Mouse (Mus musculus) cortical plate, adult 2 months (tissue): ENCODE results near the gene 1700074P13Rik. TPM values are rescaled to one million over a fixed set of nuclear protein-coding genes. Genes with fewer than 3 reads are reported as not detected.
"Not testable (repeated sequence)": the region's sequence is repeated elsewhere in the genome, so short reads cannot be mapped to it uniquely, and the experiment has no call there.

ENCODE experiments used
- H3K27ac ChIP-seq: fragments of 200-500 bp; 2 replicates; pipeline ENCODE4 v1.5.1; 2012; ENCODE audit warnings: low read length, control low read depth, inconsistent platforms; ENCODE audit not compliant: insufficient read depth
- H3K4me1 ChIP-seq: fragments of 200-500 bp; 2 replicates; pipeline ENCODE4 v1.6.1; 2011; ENCODE audit warnings: low read length; ENCODE audit not compliant: control insufficient read depth, insufficient read depth
- H3K4me3 ChIP-seq: fragments of 200-500 bp; 2 replicates; pipeline ENCODE4 v1.5.1; 2011; ENCODE audit warnings: mild to moderate bottlenecking, low read length, control low read depth; ENCODE audit not compliant: insufficient read depth
- CTCF ChIP-seq: fragments of 200-500 bp; IDR thresholded peaks from 2 replicates; pipeline ENCODE4 v1.5.1; 2011; ENCODE audit warnings: mild to moderate bottlenecking, control low read depth, low read length; ENCODE audit not compliant: insufficient read depth; ENCODE audit errors: extremely low read depth
- POLR2A ChIP-seq: fragments of 200-500 bp; IDR thresholded peaks from 2 replicates; pipeline ENCODE4 v1.6.1; 2011; ENCODE audit warnings: mild to moderate bottlenecking, low read length, control low read depth; ENCODE audit not compliant: insufficient read depth; ENCODE audit errors: extremely low read depth
- polyA plus RNA-seq: library from polyadenylated mRNA; depleted of rRNA; stranded (reverse); fragments of >200 nt; gene quantifications from 2 replicates; pipeline ENCODE4 v1.2.3, GENCODE M21; 2012; rRNA removed

1700074P13Rik gene
- polyA plus RNA-seq = not detected in 2 replicates

- Histone ChIP-seq H3K4me1 (no peaks in the 10 kb centered on the region), H3K4me3 (no peak within 1 kb of the TSS), H3K27ac (no peak within 1 kb of the TSS)
- TF ChIP-seq POLR2A = no peak
- TF ChIP-seq CTCF = no peak
These were observed at the start of gene 1700074P13Rik for GRCm38 (mm10) chr6:40940457-40940856. Gene 1700074P13Rik, minus strand, starts transcription at chr6:40940557.

- not testable (repeated sequence) for H3K4me1 ChIP-seq, H3K27ac ChIP-seq, H3K4me3 ChIP-seq
These were observed 24.1 kb upstream of the 1700074P13Rik start, which contains the start of gene 1810009J06Rik for GRCm38 (mm10) chr6:40964454-40964853. Gene 1810009J06Rik, plus strand, starts transcription at chr6:40964754.

- H3K27ac ChIP-seq = no peak overlapping the region
- TF ChIP-seq CTCF (no peak), POLR2A (no peak)
These were observed 13.4 kb upstream of the 1700074P13Rik start for GRCm38 (mm10) chr6:40953716-40954115.

GRCm38 (mm10) chr6:40951770-40952169 lies 11.4 kb upstream of the 1700074P13Rik start, which contains the start of gene Gm4744:
Gene Gm4744, minus strand, starts transcription at chr6:40951870.
- Histone ChIP-seq H3K4me1 (no peaks in the 10 kb centered on the region), H3K27ac (no peak within 1 kb of the TSS), H3K4me3 (no peak within 1 kb of the TSS)
- TF ChIP-seq CTCF = no peak
- TF ChIP-seq POLR2A = no peak

More at GRCm38 (mm10) chr6:40953716-40954115, 13.4 kb upstream of the 1700074P13Rik start:
- H3K4me1 ChIP-seq = no peaks in the 10 kb centered on the region
- no peak overlapping the region for H3K4me3 ChIP-seq

GRCm38 (mm10) chr6:40919954-40920353 lies 20.4 kb downstream of the 1700074P13Rik start:
- TF ChIP-seq POLR2A = no peak
- TF ChIP-seq CTCF = no peak
- Histone ChIP-seq H3K4me1 (no peaks in the 10 kb centered on the region), H3K4me3 (no peak overlapping the region), H3K27ac (no peak overlapping the region)

- no peak within 1 kb of the TSS for H3K27ac ChIP-seq
- H3K4me1 ChIP-seq = no peaks in the 10 kb centered on the region
- no peak within 1 kb of the TSS for H3K4me3 ChIP-seq
- no peak for TF ChIP-seq CTCF
- TF ChIP-seq POLR2A = no peak
These were observed 40.1 kb downstream of the 1700074P13Rik start, which contains the start of gene Prss58 for GRCm38 (mm10) chr6:40900287-40900686. Gene Prss58, minus strand, starts transcription at chr6:40900387.

GRCm38 (mm10) chr6:40894716-40895115 lies 45.6 kb downstream of the 1700074P13Rik start:
- TF ChIP-seq CTCF (no peak), POLR2A (no peak)
- Histone ChIP-seq H3K27ac (no peak overlapping the region), H3K4me3 (no peak overlapping the region), H3K4me1 (no peaks in the 10 kb centered on the region)

- no peak overlapping the region for H3K4me3 ChIP-seq
- H3K27ac ChIP-seq = no peak overlapping the region
- TF ChIP-seq POLR2A (no peak), CTCF (peak; percentile 44)
- no peaks in the 10 kb centered on the region for H3K4me1 ChIP-seq
These were observed 46.8 kb downstream of the 1700074P13Rik start for GRCm38 (mm10) chr6:40893577-40893976.

- TF ChIP-seq POLR2A (no peak), CTCF (no peak)
- H3K27ac ChIP-seq = no peak overlapping the region
- no peaks in the 10 kb centered on the region for H3K4me1 ChIP-seq
These were observed 48.6 kb downstream of the 1700074P13Rik start for GRCm38 (mm10) chr6:40891754-40892153.

GRCm38 (mm10) chr6:40890973-40891372 lies 49.4 kb downstream of the 1700074P13Rik start:
- TF ChIP-seq POLR2A (no peak), CTCF (no peak)
- no peak overlapping the region for H3K4me3 ChIP-seq
- no peak overlapping the region for H3K27ac ChIP-seq
- no peaks in the 10 kb centered on the region for H3K4me1 ChIP-seq

More at GRCm38 (mm10) chr6:40891754-40892153, 48.6 kb downstream of the 1700074P13Rik start:
- no peak overlapping the region for H3K4me3 ChIP-seq

- TF ChIP-seq CTCF = no peak
- no peak for TF ChIP-seq POLR2A
- Histone ChIP-seq H3K4me3 (no peak within 1 kb of the TSS), H3K4me1 (no peaks in the 10 kb centered on the region), H3K27ac (no peak within 1 kb of the TSS)
These were observed 53.0 kb downstream of the 1700074P13Rik start, which contains the start of gene Moxd2 for GRCm38 (mm10) chr6:40887394-40887793. Gene Moxd2, minus strand, starts transcription at chr6:40887494.

Other genes starting within 250 kb of the 1700074P13Rik start
- not detected in 2 replicates for gene Moxd2, start 53.1 kb downstream of the 1700074P13Rik start, polyA plus RNA-seq
- gene Prss58, start 40.2 kb downstream of the 1700074P13Rik start, polyA plus RNA-seq = not detected in 2 replicates
- not detected in 2 replicates for gene Gm4744, start 11.3 kb upstream of the 1700074P13Rik start, polyA plus RNA-seq
- gene 1810009J06Rik, start 24.2 kb upstream of the 1700074P13Rik start, polyA plus RNA-seq = not detected in 2 replicates
- gene Gm2663, start 58.9 kb upstream of the 1700074P13Rik start, polyA plus RNA-seq = not detected in 2 replicates
- gene 2210010C04Rik, start 95.0 kb upstream of the 1700074P13Rik start, polyA plus RNA-seq = 0.09 and 0.13 TPM in 2 replicates